Mouse (Mus musculus) right cerebral cortex, postnatal 25 days (tissue): ENCODE measurements around the gene Pelp1.
"Not testable (repeated sequence)": the region's sequence is repeated elsewhere in the genome, so short reads cannot be mapped to it uniquely, and the experiment has no call there.

Source experiments
- DNase-seq: peaks from one replicate; pipeline ENCODE4 v3.0.0; 2022

Gene Pelp1

GRCm38 (mm10) chr11:70418199-70418598 lies 8.4 kb upstream of the Pelp1 start:
- DNase-seq = no peak

GRCm38 (mm10) chr11:70413961-70414360 lies 4.1 kb upstream of the Pelp1 start:
- DNase-seq = peak; percentile 27

GRCm38 (mm10) chr11:70412591-70412990 lies 2.8 kb upstream of the Pelp1 start:
- DNase-seq = no peak

- no peak for DNase-seq
These were observed 439 bp upstream of the Pelp1 start for GRCm38 (mm10) chr11:70410297-70410643.

- DNase-seq = no peak
These were observed 6.2 kb downstream of the Pelp1 start for GRCm38 (mm10) chr11:70403598-70403997.

- no peak for DNase-seq
These were observed 20.4 kb downstream of the Pelp1 start for GRCm38 (mm10) chr11:70389421-70389820.

- no peak for DNase-seq
These were observed 22.4 kb downstream of the Pelp1 start for GRCm38 (mm10) chr11:70387436-70387835.

- no peak for DNase-seq
These were observed 25.7 kb downstream of the Pelp1 start for GRCm38 (mm10) chr11:70384136-70384535.

GRCm38 (mm10) chr11:70381330-70381729 lies 28.5 kb downstream of the Pelp1 start:
- no peak for DNase-seq

- no peak for DNase-seq
These were observed 29.3 kb downstream of the Pelp1 start for GRCm38 (mm10) chr11:70380478-70381005.

GRCm38 (mm10) chr11:70376054-70376453 lies 33.8 kb downstream of the Pelp1 start:
- no peak for DNase-seq

- no peak for DNase-seq
These were observed 35.5 kb downstream of the Pelp1 start for GRCm38 (mm10) chr11:70374302-70374701.

- DNase-seq = no peak
These were observed 36.8 kb downstream of the Pelp1 start for GRCm38 (mm10) chr11:70372849-70373557.

- no peak for DNase-seq
These were observed 37.4 kb downstream of the Pelp1 start for GRCm38 (mm10) chr11:70372396-70372795.

- DNase-seq = not testable (repeated sequence)
These were observed 41.2 kb downstream of the Pelp1 start for GRCm38 (mm10) chr11:70368626-70369025.

GRCm38 (mm10) chr11:70367701-70368100 lies 42.1 kb downstream of the Pelp1 start:
- DNase-seq = not testable (repeated sequence)

- no peak for DNase-seq
These were observed 58.0 kb downstream of the Pelp1 start, which contains the start of gene Alox15 for GRCm38 (mm10) chr11:70351868-70352267. TSS of gene Alox15 (minus strand) at chr11:70352031.

- no peak for DNase-seq
These were observed 61.2 kb downstream of the Pelp1 start for GRCm38 (mm10) chr11:70348630-70349029.

GRCm38 (mm10) chr11:70347861-70348260 lies 62.0 kb downstream of the Pelp1 start:
- DNase-seq = no peak

- DNase-seq = no peak
These were observed 64.3 kb downstream of the Pelp1 start for GRCm38 (mm10) chr11:70345546-70345945.

GRCm38 (mm10) chr11:70345061-70345460 lies 64.8 kb downstream of the Pelp1 start:
- no peak for DNase-seq
